Mouse (Mus musculus) urinary bladder, postnatal 4 days (tissue): ENCODE data around the gene Cpne5.

ENCODE experiments used
- DNase-seq, 2 experiments: peaks; one replicate each; pipeline ENCODE4 v3.0.0; 2021 to 2022; ENCODE audit warnings: low spot score in 2 of 2

Cpne5 gene

DNA sequence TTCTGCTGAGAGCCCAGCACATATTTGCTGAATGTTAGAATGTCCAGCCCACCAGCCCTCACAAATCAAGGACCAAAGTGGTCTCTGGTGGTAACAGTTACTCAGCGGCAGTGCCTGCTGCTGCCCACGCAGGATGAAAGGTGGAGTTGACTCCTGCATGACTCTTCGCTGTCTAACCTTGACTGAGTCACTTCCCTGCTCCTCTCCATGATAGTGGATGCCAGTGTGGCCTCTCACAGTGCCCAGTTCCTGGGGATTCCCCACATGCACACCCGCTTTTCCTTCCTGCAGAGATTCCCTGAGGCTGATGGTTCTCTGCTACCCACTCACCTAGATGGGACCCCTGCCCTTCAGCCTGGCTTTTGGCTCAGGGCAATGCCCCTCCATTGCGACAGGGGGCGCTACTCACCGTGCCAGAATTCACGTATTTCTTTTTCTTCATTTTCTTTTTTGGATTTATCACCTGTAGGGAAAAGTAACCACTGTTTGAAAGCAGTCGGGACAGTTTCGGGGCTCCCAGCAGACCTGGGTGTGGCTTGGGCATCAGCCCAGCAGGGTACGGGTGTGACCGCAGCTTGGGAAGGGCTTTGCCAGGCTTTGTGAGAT is 68.9 kb downstream of the Cpne5 start:
- no peak for DNase-seq

GRCm38 (mm10) chr17:29168438-29168837 is 69.5 kb downstream of the Cpne5 start:
- DNase-seq: no peak

DNA sequence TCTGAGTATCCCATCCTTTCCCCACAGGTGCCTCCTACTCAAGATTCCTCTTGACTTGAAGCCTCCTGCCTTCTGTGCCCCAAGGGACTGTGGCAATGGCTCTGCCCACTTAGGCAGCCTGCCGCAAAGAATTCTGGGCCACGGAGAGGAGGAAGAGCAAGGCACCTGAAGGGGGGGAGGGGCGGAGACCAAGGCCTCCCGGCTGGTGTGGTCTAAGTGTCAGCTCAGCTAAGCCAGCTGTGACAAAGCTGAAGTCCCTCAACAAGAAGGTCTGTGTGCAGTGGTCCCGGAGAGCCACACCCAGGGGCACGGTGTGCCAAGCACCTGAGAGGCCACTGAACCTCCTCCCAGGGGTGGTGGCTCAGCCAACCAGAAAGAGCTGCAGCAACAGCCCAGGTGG is 70.6 kb downstream of the Cpne5 start:
- DNase-seq: no peak

GRCm38 (mm10) chr17:29165967-29166578 is 71.9 kb downstream of the Cpne5 start:
- DNase-seq: no peak

- DNase-seq: no peak
Measured at GRCm38 (mm10) chr17:29165452-29165851, 72.5 kb downstream of the Cpne5 start.

DNA sequence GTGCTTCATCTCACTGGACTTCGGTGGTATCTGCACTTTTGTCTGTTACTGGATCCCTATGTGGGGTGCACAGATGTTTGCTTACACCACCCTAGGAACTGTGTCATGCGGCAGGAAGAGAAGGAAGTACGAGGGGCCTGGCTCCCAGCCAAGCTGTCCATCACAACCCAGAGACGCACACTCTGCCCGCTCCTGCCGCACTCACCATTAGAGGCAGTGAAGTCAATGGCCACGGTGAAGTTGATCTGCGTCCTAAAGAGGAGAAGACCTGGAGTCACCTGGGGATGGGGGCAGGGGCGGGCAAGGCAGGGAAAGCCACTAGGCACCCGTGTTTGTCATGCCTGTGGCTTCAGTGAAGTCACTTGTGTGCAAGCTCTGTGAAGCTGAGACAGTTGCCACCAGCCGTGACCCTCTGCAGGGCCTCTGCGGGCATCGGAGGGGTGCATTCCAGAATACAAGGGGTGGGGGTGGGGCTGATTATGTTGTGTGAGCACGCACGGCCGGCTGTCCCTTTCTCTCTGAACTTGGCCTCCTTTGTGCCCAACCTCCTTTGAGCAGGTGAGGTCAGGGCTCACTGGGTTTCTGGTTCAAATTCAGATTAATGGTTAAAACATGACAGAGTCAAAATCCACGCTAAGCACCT is 73.4 kb downstream of the Cpne5 start:
- DNase-seq: peak in 1 of 2 experiments; percentile 48

DNA sequence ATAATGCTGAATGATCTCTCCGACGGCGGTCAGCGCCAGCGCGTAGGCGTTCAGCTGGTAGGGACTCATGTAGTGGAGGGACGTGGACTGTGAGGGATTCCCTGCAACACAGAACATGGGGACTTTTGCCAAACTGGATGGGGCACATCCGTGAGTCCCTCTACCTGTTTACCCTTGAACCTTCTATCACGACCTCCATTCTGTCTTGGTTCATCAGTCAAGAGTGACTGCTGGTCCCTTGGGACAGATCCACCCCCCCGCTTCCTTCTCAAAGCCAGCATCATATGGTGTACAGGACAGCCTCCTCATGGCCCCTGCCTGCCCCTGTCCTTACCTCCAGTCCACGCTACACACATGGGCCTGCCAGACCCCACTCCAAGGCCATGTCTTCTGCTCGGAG is 75.6 kb downstream of the Cpne5 start:
- DNase-seq: no peak

DNA sequence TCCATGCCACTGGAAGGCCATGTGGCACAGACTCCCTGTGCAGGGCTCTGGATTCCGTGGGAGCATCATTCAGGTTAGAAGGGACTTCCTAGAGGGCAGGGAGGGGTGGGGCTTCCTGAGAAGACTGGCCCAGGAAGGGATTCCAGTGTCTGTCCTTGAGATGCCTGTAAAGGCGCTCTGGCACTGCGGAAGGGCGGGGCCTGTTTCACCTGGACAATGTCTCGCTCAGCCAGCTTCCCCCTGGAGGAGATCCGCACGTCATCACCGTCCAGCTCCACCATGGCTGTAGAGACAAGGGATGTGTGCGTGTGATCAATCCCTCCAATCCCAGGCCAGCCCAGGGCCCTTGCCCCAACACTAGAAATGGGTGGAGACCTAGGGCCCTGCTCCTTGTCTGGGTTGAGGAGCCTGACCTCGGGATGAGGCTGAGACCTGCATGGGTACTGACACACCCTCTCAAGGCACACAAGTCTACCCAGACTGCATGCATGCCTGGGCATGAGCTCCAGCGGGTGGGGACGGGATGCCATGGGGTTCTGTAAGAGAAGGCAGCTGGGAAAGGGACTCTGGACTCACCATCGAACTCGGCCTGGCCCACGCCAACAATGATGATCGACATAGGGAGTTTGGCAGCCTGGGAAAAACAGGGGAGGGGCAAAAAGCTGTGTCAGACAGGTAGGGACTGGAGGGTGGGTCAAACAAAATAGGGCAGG is 78.1 kb downstream of the Cpne5 start:
- peak in 1 of 2 experiments; percentile 44 for DNase-seq

DNA sequence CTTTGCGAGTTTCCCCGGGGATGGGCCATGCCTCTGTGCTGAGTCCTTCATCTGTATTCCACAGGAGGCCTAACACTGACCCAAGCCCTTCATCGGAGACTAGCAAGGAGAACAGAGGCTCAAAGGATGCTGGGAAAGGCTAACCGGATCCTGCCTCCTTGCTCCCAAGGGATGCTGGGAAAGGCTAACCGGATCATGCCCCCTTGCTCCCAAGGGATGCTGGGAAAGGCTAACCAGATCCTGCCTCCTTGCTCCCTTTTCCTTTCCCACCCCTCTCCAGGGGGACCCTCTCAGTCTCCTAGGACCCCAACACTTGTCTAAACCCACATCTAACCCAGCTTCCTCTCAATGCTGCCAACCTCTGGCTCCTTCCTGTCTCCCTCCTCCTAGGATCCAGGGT is 78.6 kb downstream of the Cpne5 start:
- DNase-seq: no peak

- no peak for DNase-seq
Measured at GRCm38 (mm10) chr17:29158899-29159298, 79.1 kb downstream of the Cpne5 start.

DNA sequence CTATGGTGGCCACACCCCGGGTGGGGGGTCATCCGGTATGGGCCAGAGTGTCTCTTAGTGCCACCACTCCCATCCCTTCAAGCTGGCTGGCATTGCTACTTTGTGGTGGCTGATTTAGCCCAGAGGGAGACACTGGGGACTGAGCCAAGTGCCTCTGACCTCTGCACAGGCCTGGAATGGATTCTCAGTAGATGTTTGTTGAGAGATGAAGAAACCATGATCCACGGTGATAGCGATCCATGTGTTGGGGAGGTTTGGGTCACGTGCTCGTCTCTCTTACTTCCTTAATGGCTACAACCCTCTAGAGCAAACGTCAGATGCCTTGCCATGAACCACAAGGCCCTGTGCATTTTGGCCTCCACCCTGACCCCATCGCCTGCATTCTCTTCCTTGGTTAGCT is 81.1 kb downstream of the Cpne5 start:
- no peak for DNase-seq

- no peak for DNase-seq
Measured at GRCm38 (mm10) chr17:29156396-29156795, 81.6 kb downstream of the Cpne5 start.

DNA sequence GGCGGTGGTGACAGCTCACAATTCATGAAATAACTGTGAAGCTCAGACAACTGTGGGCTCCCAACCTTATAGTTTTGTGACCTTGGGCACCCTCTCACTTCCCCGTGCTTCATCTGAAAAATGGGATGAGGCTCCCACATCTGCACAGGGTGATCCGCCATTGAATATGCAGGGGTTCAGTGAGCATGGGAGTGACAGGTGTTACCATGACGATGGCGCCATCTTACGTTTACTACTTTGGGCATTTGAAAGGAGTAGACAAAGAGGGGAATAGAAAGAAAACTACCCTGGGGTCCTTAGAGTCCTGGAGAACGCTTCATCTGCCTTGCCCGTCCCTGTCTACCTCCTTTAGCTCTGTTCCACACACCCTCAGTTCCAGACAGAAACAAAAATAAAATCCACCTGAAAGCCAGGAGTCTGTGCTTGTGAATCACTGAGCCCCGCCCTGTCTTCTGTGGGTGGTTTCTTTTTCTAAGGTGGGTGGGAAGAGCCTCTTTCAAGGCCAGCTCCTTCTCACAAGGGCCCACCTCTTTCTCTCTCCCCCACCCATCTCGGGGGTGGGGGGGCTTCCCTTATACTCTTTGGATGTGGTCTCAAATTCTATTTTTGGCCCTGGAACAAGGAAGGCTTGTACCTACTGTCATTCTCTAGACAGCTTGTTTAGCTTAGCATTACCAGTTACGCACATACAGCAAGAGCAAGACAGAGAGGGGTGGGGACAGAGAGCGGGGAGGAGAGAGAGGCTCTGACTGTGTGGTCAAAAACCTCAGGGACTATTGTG is 82.4 kb downstream of the Cpne5 start:
- DNase-seq: no peak

- DNase-seq: no peak
Measured at GRCm38 (mm10) chr17:29154247-29154646, 83.7 kb downstream of the Cpne5 start.

- DNase-seq: no peak
Measured at GRCm38 (mm10) chr17:29152547-29152946, 85.4 kb downstream of the Cpne5 start.

DNA sequence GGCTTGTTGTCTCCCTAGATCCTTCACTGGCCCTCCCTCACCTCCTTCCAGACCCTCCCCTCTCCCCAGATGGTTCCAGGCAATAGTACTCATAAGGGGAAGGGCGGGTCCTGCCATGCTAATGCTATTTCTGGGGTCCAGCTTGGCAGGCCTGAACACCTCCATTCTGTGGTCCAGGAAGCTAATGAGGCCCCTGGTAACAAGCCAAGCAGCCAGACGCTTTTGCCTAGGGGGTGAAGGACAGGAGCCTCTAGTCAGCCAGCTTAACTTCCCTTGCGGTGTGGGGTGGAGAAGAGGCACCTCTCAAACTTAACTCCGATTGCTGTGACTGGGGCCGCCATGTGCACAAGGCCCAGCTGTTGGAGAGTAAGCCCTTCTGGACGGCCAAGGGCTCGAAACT is 88.2 kb downstream of the Cpne5 start:
- no peak for DNase-seq

- DNase-seq: no peak
Measured at GRCm38 (mm10) chr17:29147773-29148172, 90.2 kb downstream of the Cpne5 start.

GRCm38 (mm10) chr17:29147273-29147672 is 90.7 kb downstream of the Cpne5 start:
- DNase-seq: no peak

DNA sequence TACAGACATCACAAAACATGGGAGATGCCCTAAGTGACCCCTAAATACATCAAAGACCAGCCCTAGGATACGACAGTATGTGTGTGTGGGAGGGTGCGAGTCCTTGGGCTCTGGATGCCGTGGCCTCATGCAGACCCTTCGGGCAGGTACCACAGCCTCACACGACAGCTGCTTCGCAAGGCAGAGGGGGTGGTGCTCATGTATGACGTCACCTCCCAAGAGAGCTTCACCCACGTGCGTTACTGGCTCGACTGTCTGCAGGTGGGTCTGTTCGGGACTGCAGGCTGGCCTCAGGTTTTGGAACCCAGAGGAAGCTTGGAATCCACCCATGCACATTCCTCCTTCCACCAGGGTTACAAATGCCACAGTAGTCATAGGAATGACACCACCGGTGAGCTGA is 92.9 kb downstream of the Cpne5 start:
- no peak for DNase-seq

- DNase-seq: no peak
Measured at GRCm38 (mm10) chr17:29143266-29143665, 94.7 kb downstream of the Cpne5 start.

- DNase-seq: no peak
Measured at GRCm38 (mm10) chr17:29141577-29141976, 96.4 kb downstream of the Cpne5 start.

DNA sequence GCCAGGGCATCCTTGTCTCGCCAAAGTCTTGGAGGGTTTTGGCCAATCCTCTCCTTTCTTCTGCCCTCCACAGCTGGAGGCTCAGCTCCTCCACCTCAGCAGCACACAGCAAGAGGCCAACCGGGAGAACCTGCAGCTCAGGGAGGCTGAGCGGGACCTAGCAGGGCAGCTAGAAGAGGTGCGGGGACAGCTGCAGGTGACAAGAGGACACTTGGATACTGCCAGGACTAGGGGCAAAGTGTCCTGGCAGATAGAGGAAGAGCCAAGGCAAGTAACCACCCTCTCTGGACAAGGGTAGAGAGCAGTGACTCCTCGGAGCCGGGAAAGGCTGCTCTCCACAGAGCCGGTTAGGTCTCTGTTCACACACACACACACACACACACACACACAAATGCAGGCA is 100.1 kb downstream of the Cpne5 start:
- DNase-seq: no peak
